Mouse (Mus musculus) olfactory bulb, adult 2 months (tissue): Measurements from ENCODE around the gene Rapgef2.

Experiments used
- CTCF ChIP-seq: fragments of 200-500 bp; IDR thresholded peaks from 2 replicates; pipeline ENCODE4 v1.5.1; 2012; ENCODE audit warnings: low read depth, mild to moderate bottlenecking, low read length, moderate library complexity; ENCODE audit not compliant: insufficient read depth
- POLR2A ChIP-seq: fragments of 200-500 bp; IDR thresholded peaks from 2 replicates; pipeline ENCODE4 v1.6.1; 2012; ENCODE audit warnings: mild to moderate bottlenecking, low read depth, low read length, moderate library complexity; ENCODE audit not compliant: insufficient read depth

DNA sequence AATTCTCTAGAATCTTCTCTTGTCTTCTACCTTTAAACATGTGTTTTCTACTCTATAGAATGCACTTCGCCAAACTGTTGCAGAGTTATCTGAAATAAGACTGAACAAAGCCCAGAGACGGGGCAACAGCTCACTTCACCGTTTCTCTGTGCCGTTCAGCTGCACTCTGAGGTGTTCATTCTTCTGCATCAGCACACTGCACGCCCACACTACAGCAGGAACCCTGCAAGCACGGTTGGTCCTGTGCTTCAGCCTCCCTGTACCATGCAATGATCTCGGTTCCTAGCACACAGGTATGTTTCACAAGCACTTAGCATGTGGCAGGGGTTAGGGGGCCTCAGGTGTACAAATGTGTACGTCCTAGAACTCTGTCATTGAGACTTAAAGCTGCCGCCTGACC, 32.9 kb downstream of the Rapgef2 start:
- no peak for TF ChIP-seq POLR2A
- TF ChIP-seq CTCF, result no peak
